Mouse (Mus musculus): Measurements from ENCODE around the gene Caskin1. TPM values are rescaled to one million over a fixed set of nuclear protein-coding genes. Genes with fewer than 3 reads are reported as not detected.

The Caskin1 gene
- total RNA-seq, 2 experiments from 2014 or later, result 134 to 144 TPM

DNA sequence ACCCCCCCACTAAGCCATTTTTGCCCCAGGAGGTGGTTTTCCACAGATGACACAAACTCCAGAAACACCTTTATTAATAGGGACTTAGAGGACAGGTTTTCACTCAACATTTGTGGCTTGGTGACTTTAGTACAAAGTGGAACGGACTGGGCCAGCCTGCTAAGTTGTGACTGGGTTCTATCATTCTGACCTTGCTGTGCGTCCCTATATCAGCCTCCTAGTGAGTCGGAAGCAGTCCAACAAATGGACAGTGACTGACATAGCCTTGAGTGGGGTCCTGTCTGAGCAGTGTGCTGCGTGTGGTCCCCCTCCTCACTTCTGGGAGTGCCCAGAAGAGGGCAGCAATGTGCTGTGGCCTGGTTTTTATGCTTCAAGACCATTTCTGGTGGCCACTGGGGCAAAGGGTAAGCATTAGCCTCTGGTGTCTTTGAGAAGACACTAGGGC lies 40.6 kb downstream of the Caskin1 start:
- peak; percentile 78 for TF ChIP-seq CTCF (IDR thresholded peaks at IDR 0.05)
- Histone ChIP-seq H3K27ac (peak overlapping the region; percentile 57; the same call in 1 of the 2 replicates), H3K4me3 (peak overlapping the region; percentile 71)
- intact Hi-C loops (cut with DNase I), result loop anchor here (2.0 kb wide), 1 partner anchor 126 kb away; no protein-coding TSS in a partner anchor
- peak in 1 of 2 experiments; percentile 60 for DNase-seq (ENCODE audit: extremely low spot score in 1 of 2, low spot score in 2 of 2)

DNA sequence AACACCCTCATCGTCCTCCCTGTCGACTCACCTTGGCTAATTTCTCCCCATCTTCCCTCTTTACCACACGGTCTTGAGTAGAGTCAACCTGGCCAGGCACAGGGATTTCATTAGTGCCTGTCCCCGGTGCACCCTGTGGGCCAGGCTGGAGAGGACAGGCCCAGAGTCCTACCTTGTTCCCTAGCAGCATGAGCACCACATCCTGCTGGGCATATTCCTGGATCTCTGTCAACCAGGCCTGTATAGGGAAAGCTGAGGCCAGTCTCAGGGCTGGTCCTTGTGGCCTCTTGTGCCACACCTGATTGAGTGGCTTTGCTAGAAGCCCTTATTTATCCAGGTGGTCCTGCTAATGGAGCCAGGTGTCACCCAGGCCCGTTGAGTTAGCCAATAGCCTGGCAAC lies 41.5 kb downstream of the Caskin1 start:
- intact Hi-C loops (cut with DNase I), result loop anchor here (2.0 kb wide), 1 partner anchor 125 kb away; no protein-coding TSS in a partner anchor
- no peak for TF ChIP-seq CTCF (IDR thresholded peaks at IDR 0.05)
- peak overlapping the region; percentile 57 for H3K27ac ChIP-seq
- peak overlapping the region; percentile 71 for H3K4me3 ChIP-seq
- DNase-seq (ENCODE audit: extremely low spot score in 1 of 2, low spot score in 2 of 2), result no peak

DNA sequence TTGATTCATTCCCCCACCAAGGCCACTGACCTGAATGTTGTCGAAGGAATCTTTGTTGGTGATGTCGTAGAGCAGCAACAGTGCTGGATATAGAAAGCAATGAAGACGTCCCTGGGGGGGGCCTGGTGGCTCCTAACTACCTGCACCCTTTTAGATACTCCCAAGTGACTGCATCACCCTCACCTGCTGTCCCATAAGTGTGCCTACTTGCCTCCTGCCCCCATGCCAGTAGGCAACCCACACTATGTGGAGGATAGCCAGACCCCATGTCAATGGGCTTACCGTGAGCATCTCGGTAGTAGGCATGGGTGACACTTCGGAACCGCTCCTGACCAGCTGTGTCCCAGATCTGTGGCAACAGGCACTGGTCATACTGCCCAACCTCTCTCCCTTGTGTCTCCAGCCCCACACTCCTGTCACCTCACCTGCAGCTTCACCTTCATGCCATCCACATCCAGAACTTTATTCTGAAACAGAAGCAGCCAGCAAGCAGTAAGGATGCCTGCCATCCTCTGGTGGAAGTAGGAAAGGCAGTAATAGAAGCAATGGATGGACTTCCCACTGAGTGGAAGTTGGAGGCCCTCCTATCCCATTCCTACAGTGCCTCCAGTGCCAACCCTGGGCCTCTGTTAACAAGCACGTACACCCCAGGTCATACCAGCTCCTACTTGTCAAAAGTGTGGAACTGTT lies 42.1 kb downstream of the Caskin1 start:
- Histone ChIP-seq H3K4me3 (peak overlapping the region; percentile 13; the same call in 1 of the 2 replicates), H3K27ac (peak overlapping the region; percentile 19; the same call in 1 of the 2 replicates)
- peak in 1 of 2 experiments; percentile 12 for DNase-seq (ENCODE audit: extremely low spot score in 1 of 2, low spot score in 2 of 2)
- intact Hi-C loops (cut with DNase I), result no loop called here
- TF ChIP-seq CTCF (IDR thresholded peaks at IDR 0.05), result peak; percentile 52

DNA sequence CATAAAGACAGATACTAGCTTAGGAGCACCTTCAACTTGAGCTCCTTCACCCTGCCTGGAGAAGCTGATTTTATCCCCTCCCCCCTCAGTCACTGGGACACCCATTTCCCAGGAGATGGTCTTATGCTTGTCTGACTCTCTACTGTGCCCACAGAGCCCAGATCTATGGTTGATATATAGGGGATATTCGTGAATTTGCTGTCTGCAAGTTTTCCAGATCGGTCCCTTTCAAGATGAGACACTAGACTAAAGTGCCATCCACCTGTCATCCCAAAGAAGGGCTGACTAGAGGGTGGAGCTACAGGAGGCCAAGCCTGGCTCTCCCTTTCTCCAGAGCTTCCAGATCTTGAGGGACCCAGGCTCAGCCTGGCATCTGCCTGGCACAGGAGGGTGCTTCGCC lies 42.7 kb downstream of the Caskin1 start:
- intact Hi-C loops (cut with DNase I), result no loop called here
- no peak for DNase-seq (ENCODE audit: extremely low spot score in 1 of 2, low spot score in 2 of 2)
- Histone ChIP-seq H3K27ac (peak overlapping the region; percentile 21; the same call in 1 of the 2 replicates), H3K4me3 (no peak overlapping the region; the same call in 1 of the 2 replicates)
- TF ChIP-seq CTCF (IDR thresholded peaks at IDR 0.05), result no peak

DNA sequence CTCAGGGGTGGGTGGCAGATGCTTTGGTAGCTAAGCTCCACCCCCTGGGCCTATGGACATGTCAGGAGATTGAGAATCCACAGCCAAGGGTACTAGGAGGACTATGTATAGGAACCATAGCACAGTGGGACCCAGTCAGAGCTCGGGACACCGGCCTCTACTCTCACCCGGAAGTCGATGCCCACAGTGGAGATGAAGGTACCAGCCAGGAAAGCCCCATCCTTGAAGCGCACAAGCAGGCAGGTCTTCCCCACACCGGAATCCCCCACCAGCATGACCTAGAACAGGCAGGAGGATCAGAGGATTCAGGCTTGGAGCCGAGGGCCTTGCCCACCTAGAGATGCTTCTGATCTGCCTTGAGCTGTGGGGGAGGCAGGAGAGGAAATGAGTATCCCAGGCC lies 43.6 kb downstream of the Caskin1 start:
- Histone ChIP-seq H3K27ac (peak overlapping the region; percentile 57), H3K4me3 (peak overlapping the region; percentile 61)
- no peak for DNase-seq (ENCODE audit: extremely low spot score in 1 of 2, low spot score in 2 of 2)
- intact Hi-C loops (cut with DNase I), result no loop called here
- no peak for TF ChIP-seq CTCF (IDR thresholded peaks at IDR 0.05)

DNA sequence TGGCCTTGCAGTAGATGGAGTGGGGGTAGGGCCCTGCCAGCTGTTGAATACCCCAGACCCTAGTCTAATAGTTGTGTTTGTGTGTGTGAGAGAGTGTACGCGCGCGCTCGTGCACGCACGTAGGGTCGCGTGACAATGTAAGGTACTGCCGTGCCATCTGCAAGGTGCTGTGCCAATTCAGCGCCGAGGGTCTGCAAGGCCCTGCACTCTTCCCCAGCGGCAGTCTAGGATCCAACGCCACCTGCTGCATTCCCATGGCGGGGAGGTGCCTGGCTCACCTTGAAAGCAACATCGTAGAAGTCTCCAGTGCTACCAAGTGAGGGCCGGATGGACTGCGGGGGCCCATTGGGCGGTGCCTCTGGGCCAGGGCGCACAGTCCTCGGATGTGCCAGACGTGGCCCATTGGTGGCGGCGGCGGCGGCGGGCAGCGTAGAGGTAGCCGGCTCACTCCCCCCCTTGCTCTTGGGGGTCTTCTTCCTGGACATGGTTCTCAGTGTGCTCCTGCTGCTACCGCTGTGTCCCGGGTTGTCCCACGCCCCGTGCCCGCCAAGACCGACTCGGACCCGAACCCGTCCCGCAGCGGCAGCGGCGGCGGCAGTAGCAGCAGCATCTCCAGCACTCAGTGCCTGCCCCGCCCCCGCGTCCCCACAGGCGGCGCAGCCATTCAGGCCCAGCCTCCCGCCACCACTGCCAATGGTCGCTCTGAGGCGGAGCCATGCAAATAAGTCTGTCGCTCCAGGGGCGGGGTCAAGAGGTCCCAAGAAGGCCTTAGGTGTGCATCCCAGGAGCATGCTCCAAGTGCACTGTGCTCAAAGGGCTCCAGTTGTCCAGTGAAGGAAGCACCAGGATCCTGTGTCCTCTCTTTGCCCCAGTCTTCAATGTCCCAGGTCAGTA lies 44.9 kb downstream of the Caskin1 start:
- peak overlapping the region; percentile 61 for H3K4me3 ChIP-seq
- peak; percentile 15; the same call in 1 of the 2 replicates for TF ChIP-seq CTCF (IDR thresholded peaks at IDR 0.05)
- H3K27ac ChIP-seq, result peak overlapping the region; percentile 90
- intact Hi-C loops (cut with DNase I), result no loop called here
- DNase-seq (ENCODE audit: extremely low spot score in 1 of 2, low spot score in 2 of 2), result peak; percentile 82 to 89

DNA sequence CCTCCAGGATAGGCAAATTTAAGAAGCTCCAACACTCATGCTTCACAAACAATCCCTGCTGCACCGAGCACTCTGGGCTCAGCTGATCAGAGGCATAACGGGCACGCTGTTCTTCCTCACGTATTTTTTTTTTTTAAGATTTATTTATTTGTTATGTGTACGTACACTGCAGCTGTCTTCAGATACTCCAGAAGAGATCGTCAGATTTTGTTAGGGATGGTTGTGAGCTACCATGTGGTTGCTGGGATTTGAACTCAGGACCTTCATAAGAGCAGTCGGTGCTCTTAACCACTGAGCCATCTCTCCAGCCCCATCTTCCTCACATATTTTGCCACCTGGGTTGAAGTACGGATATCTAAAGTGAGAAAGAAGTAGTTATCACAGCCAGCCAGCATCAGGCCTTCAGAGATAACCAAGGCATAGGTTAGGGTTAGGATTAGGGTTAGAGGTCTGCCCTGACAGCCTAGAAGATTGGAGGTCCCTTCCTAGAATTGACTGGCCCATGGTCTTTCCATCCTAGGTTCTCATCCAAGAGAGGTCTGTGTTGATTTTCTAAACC lies 45.8 kb downstream of the Caskin1 start, which contains the start of gene Rab26:
Rab26 (minus strand) TSS at position 51 of the 559 bp plus-strand sequence.
- DNase-seq (ENCODE audit: extremely low spot score in 1 of 2, low spot score in 2 of 2), result no peak
- Histone ChIP-seq H3K27ac (peak within 1 kb of the TSS; percentile 90), H3K4me3 (peak within 1 kb of the TSS; percentile 61)
- intact Hi-C loops (cut with DNase I), result loop anchor here (2.0 kb wide), 1 partner anchor 15 kb away; the partner anchor contains the start of gene Pkd1
- TF ChIP-seq CTCF (IDR thresholded peaks at IDR 0.05), result no peak

DNA sequence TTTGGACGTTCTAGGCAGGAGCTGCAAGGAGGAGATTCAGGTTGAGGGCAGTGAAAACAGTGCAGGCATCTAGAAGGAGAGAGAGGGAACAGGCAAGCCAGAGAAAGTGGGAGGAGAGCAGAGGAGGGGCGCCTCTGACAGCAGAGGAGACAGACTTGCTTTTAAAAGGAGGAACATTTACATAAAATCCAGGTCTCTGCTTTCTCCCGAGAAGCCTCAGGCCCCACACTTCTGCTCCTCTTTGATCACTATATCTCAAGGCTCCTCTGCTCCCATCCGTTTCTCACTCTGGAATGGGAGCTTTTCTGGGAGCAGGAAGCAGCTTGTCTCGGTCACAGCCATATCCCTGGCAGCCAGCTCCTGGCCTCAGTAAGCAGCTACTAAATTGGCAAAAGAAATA lies 46.9 kb downstream of the Caskin1 start:
- Histone ChIP-seq H3K4me3 (no peak overlapping the region), H3K27ac (peak overlapping the region; percentile 87)
- TF ChIP-seq CTCF (IDR thresholded peaks at IDR 0.05), result no peak
- peak in 1 of 2 experiments; percentile 12 for DNase-seq (ENCODE audit: extremely low spot score in 1 of 2, low spot score in 2 of 2)
- intact Hi-C loops (cut with DNase I), result loop anchor here (2.0 kb wide), 1 partner anchor 14 kb away; the partner anchor contains the start of gene Pkd1

DNA sequence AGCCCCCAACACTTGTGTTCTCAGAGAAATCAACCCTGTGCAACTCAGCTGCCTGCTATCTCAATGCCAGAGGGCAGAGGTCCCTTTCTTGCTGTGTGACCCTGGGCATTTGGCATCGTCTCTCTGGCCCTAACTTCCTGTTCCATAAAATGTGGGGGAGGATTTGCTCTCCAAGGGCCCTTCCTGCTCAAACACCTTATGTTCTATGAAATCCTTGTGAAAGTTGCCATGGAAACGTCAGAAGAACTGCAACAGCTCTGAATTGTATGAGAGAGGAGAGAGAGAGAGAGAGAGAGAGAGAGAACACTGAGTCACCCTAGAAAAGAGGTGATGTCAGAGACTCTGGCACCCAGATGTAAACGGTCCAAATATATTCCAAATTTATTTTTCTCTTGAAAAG lies 49.1 kb downstream of the Caskin1 start:
- Histone ChIP-seq H3K4me3 (no peak overlapping the region), H3K27ac (peak overlapping the region; percentile 85)
- intact Hi-C loops (cut with DNase I), result no loop called here
- no peak for TF ChIP-seq CTCF (IDR thresholded peaks at IDR 0.05)
- peak in 1 of 2 experiments; percentile 33 for DNase-seq (ENCODE audit: extremely low spot score in 1 of 2, low spot score in 2 of 2)

DNA sequence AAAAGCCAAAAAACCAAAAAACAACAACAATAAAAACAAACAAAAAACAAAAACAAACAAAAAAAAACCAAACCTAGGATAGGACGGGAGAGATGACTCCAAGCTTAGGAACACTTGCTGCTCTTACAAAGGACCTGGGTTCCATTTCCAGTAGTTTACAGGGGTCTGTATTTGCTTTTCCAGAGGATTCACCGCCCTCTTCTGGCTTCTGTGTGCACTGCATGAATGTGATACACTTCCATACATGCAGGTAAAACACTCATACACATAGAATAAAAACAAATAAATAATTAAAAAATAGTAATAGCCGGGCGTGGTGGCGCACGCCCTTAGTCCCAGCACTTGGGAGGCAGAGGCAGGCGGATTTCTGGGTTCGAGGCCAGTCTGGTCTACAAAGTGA lies 50.5 kb downstream of the Caskin1 start:
- peak; percentile 69 for TF ChIP-seq CTCF (IDR thresholded peaks at IDR 0.05)
- intact Hi-C loops (cut with DNase I), result no loop called here
- Histone ChIP-seq H3K27ac (no peak overlapping the region), H3K4me3 (no peak overlapping the region)
- no peak for DNase-seq (ENCODE audit: extremely low spot score in 1 of 2, low spot score in 2 of 2)

DNA sequence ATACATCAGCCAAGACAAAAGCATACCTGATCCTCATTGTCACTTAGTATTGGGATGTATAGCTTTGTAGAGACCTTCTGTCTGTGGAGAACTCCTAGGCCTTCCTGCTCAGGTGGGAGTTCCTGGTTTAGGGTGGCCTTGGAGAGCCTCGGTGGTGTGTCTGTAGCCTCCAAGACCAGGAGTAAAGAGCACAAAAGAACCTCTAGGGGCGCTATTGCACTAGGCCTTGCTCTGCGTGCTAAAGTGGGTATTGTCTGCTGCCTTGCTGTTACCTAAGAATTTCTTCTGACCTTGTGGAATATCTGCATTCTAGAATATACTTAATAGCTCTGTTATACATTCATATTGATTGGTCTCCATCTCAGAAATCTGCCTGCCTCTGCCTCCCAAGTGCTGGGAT lies 52.0 kb downstream of the Caskin1 start:
- peak; percentile 75 for TF ChIP-seq CTCF (IDR thresholded peaks at IDR 0.05)
- Histone ChIP-seq H3K27ac (no peak overlapping the region), H3K4me3 (no peak overlapping the region)
- intact Hi-C loops (cut with DNase I), result no loop called here
- no peak for DNase-seq (ENCODE audit: extremely low spot score in 1 of 2, low spot score in 2 of 2)

Measured in left cerebral cortex, adult 2 months (tissue).